Mouse (Mus musculus) heart, adult 8-10 months (tissue): ENCODE results near the gene Slc19a1. TPM values are rescaled to one million over a fixed set of nuclear protein-coding genes. Genes with fewer than 3 reads are reported as not detected.

Source experiments
- DNase-seq: peaks from one replicate; pipeline ENCODE4 v3.0.0; 2022; ENCODE audit warnings: low spot score
- total RNA-seq, 4 experiments: library from RNA; stranded (reverse); gene quantifications; 2 replicates each; pipeline ENCODE4 v1.2.4; 2022

The Slc19a1 gene
- total RNA-seq, 4 experiments from 2014 or later = 4.2 to 7.9 (median 6.0) TPM

GRCm38 (mm10) chr10:77032591-77033322, 716 bp downstream of the Slc19a1 start:
- DNase-seq = peak; percentile 85

DNA sequence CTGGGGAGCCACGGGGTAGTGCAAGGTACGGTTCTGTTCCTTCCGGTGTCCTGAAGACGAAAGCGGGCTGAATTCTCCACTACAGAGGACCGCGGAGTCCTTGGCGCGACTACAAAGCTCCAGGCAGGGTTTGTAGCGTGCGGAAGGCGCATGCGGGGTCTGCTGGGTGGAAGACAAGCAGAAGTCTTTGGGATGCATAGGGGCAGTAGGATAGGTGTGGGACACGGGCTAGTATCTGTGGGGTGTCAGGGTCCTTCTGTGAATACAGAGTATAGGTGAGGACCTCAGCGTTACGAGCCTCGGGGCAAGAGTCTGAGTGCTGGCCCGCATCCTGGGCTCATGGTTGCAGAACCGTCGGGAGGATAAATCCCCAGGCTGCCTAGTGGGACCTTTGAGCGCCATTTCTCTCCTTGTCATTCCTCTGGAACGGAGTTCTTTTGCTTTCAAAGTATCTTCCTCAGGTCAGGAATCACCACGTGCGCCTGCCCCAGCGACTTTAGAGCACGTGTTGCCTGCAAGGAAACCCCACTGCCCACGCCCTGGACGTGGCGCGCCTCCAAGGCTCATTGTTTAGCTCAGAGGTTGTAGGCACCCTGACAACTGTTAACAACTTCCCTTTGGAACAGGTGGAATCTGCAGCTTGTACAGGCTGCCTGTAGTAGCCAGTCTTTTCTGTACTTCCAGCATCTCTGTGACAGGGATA, 1.4 kb downstream of the Slc19a1 start:
- peak; percentile 59 for DNase-seq

DNA sequence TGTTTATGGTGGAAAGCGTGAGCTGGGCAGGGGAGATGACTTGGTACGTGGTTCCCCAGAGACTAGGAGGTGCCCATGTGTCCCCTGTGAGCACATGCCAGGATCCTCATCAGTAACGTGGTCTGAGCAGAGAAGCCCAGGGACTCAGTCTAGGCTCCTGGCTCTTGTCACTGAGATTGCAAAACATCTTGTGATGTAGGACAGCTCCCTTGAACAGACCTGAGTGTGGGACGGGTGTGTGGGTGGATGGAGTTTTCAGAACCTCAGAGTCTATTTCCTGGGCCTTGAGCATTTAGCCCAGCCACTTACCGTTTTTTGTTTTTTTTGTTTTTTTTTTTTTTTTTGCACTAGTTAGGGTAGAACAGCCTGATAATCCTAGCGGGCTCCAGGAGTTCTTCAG, 3.4 kb downstream of the Slc19a1 start:
- no peak for DNase-seq

GRCm38 (mm10) chr10:77038579-77039174, 6.6 kb downstream of the Slc19a1 start:
- no peak for DNase-seq

DNA sequence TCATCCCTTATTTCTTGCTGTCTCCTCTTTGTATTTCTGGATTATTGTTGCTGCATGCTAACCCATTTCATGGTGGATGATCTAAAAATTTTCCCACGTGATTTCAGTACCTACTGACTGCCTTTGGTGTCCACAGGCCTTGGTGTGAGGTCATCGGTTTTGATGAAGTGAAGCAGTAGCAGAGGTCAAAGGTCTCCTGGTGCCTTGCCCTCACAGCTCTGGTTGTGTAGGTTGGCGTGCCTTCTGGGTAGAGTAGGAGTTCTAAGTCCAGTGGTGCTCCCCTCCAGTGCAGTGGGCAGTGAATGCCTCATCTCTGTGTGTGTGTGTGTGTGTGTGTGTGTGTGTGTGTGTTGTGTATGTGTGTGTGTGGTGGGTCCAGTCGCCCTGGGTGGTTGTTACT, 16.2 kb downstream of the Slc19a1 start:
- no peak for DNase-seq

DNA sequence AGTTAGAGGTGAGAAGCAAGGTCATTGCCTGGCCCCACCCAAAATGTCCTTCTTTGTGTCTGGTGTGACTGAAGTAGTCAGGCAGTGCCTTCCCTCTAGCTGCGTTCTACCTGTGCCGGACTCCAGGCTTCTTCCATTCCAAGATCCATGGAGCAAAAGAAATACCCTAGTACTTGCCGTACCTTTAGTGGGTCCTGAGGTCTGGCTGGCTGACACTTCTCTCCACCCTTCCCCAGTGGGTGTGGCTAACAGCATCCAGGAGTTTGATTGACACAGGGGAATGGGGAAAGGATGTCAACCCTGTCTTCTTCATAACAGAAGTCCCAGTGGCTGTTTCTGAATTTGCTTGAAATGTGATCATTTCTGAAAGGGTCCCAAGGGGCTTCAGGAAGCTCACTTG, 16.6 kb downstream of the Slc19a1 start:
- DNase-seq = no peak

DNA sequence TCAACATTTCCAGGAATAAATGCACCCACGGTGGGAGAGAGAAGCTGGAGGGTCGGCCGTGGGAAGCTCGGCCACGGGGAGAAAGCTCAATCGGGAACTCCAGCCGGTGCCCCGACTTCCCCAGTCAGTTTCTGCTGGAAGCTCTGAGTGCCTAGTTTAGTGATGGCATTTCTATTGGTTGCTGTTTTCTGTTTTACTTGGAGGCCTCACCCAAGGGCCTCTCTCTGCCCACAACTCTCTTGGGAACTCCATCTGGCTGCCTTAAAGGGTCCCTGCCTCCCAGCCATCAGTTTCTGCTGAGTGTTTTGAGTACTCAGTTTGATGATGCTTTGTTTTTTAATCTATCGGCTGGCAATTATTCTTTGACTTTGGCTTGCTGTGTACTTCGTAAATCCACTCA, 24.7 kb downstream of the Slc19a1 start:
- DNase-seq = no peak

DNA sequence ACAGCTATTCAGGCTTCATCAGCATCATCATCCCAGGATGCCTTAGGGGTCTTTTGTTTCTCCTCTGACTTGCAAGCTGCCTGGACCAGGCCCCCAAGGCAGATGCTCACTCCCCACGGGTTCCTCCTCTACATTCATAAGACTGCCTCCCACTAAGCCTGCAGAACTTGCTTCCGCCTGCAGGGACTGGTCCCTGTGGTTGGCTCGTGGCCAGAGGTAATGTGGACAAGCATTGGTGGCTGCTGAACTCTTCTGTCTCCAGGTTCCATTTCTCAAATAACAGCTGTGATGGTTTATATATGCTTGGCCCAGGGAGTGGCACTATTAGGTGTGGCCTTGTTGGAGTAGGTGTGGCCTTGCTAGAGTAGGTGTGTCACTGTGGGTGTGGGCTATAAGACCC, 29.4 kb downstream of the Slc19a1 start:
- DNase-seq = no peak

DNA sequence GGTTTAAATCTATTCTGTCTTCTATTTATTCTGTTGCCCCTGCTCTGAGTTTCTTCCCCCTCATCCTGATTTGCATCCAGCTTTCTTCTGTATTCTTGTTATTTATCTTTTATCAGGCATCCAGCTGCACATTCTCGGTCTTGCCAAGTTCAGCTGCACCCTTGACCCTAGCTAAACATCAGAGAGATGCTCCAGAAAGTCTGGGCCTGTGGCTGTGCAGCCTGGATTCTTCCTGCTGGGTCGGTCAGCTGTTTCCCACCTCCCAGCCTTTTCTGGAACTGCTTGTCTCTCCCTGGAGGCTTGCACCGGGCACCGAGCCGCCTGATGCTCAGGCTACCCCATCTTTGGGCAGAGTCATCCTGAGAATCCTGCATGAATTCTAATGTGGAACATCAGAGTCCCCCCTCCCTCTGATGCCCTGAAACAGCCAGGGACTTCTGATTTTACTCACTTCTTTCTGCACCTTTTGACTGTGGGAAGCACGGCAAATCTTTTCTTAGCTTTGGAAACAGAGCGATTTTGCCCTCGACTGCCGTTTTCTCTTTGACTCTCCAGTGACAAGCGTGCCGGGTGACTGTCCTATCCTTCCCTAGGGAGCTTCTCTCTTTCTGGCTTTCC, 30.5 kb downstream of the Slc19a1 start:
- peak; percentile 14 for DNase-seq

DNA sequence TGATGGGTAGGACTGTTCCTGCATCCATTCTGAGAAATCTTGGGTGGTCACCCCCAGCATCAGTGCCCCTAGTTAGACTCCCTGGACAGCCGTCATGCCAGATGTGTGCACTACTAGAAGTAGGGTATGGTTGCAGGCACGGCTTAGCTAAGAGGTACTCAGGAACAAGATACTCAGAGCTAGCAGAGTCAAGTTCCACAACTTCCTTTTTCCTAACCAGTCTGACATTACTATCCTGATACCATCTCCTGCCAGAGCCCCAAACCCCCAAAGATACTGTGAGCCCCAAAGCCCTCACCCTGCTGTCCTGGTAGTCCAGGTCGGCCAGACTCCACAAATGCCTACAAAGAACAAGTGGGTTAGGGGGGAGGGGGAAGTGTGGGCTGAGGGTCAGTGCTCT, 32.2 kb downstream of the Slc19a1 start:
- DNase-seq = no peak

GRCm38 (mm10) chr10:77064659-77065058, 32.6 kb downstream of the Slc19a1 start:
- DNase-seq = no peak

DNA sequence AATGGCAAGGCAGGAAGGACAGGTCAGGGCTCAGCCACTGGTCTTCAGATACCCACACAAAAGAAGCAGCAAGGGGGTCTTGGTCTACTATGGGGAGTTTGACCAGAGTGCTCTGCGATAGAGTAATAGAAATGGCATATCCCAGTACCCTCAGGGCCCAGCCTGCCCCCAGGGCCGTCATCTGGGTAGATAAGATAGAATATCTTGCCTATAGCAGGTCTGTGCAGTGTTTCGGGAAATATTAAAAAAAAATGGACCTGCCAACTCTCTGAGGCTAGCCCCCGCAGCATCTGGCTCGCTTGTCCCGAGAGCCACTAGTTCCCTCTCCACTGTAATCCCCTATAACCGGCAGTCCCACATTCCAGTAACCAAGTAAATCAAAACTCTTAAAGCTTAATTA, 36.4 kb downstream of the Slc19a1 start:
- no peak for DNase-seq

DNA sequence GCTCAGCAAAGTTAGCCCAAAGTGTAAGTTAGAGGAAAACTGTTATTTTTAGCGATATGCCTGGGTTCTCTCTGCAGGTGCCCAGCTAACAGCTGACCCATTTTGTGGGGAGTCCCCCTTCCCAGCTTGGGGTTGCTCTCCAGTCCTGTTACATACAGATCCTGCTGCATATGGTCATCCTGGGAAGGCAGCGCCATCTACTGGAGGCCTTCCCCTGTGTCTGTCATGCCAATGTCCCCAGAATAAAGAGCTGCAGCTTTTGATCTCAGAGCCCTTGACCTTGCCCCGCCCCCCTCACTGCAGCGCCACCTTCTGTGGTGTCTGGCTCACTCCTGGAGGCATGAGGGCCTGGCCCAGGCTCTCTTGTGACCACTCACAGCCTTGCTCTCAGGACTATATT, 38.0 kb downstream of the Slc19a1 start:
- no peak for DNase-seq

- no peak for DNase-seq
Measured at GRCm38 (mm10) chr10:77074276-77074974, 42.4 kb downstream of the Slc19a1 start.

DNA sequence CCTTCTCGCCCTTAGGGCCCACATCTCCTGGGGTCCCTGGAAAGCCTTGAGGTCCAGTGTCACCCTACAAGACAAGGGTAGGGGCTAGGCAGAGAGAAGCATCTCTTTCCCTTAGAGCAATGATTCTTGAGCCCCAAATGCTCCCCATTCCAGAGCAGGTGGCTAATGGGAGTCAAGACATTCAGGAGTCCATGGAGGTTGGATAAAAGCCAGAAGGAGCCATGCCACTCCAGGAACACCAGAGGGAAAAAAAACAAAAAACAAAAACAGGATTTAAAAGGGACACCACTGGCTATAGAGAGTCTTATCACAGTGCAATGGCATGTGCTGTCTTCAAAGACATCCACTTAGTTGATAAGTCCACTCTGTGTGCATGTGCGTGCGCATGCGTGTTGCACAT, 46.4 kb downstream of the Slc19a1 start:
- no peak for DNase-seq

DNA sequence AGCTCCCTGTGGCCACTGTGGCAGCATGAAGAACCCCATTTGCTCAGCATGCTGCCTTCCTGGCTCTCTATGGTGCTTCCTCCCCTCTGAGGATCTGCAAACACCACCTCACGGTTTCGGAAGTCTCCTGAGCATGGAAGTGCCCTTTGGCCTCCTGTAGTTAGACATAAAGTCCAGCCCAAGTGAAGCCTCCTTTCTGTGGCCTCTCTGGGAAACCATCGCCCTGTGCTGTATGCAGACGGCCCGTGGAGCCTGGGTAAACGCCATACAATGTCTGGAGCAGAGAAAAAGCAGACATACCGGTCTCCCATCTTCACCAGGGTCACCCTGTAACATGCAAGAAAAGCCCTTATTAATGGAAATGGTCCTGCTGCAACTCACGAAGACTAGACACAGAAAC, 46.9 kb downstream of the Slc19a1 start:
- no peak for DNase-seq

DNA sequence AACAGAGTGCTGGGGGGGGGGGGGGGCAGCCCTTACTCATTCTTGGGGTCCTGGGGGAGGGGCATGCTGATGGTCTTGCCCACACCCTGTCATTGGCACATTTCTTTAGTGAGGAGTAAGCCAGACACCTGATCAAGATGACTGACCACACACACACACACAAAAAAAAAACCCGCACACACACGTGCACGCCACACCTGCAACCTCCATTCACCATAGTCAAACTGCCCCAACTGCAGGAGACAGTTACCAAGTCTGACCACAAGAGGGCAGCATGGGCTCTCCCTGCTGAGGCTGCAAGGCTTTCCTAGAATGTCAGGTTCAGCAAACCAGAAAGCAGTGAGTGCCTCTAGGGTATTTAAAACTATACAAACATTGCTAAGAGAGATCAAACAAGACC, 50.4 kb downstream of the Slc19a1 start:
- DNase-seq = peak; percentile 57

DNA sequence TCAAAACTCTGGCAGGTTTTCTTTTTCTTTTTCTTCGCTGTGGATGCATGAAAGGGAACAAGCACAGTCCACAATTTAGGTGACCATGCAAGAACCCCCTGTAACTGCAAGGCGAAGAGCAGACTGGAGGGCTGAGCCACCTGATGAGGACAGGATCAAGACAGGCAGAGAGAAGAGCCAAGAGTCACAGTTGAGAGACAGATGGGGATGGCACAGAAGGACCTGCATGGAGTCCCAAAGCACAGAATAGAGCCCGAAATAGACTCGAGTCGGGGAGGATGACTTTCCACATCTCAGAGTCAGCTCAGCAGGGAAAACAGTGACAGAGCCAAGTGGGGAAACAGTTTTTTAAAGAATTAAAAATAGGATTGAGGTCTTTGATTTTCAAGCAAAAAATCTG, 50.9 kb downstream of the Slc19a1 start:
- DNase-seq = no peak

DNA sequence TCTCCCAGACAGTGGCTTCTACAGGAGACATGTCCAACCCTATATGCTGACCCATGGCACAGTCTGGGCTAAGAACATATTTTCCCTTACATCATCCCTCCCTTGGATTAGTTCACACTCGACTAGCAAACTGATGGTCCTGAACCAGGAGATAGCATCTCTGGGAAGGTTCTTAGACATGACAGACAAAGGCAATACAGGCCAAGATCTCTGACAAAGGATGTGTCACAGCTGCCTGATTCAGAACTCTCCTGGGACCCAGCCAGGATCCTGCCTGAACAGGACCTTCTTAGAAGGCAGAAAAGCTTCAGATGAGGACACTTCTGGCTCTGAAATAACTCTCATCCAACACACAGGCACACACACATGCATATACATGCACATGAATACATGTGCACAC, 52.5 kb downstream of the Slc19a1 start:
- DNase-seq = no peak

DNA sequence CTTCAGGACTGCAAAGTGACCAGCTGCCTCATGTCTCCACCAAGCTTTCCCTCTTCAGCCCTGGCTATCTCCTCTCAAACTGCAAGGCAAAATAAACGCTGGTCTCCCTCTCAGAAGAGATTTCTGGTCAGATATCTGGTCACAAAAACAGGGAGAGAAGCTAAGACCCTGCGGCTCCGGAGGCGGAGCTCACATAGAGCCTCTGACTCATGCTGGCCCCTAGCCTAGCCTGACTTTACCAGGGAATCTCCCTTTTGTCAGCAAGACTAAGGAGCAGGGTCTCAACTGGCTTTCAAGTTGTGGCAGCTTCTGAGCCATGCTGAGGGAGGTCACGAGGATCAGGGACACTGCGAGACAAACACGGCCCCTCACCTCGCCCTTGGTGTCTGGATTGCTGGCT, 57.3 kb downstream of the Slc19a1 start:
- DNase-seq = peak; percentile 56

GRCm38 (mm10) chr10:77090063-77090462, 58.0 kb downstream of the Slc19a1 start:
- no peak for DNase-seq

DNA sequence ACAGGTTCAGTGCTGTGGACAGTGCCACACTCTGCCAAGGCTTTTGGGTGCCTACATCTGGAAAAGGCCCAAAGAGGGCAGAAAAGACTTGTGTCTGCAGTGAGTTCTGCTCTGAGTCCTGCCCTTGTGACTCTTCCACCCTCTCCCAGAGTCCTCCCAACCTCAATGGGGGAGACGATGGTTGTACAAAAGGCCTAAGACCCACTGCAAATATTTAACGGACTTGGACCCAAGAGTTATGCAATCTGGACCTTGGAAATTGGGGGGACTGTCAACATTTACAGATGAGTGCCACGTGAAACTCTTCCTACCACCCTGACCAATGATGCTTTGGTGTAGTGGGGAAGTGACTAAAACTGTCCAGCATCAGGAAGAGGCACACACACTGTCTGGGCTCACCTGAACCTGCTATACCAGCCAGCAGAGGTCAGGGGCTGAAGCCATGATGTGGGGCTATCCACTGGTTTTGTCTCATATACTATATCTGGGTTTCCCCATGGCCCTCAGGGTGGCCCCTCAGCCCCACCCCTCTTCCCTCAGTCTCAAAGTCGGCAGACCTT, 59.6 kb downstream of the Slc19a1 start:
- no peak for DNase-seq
